Mouse (Mus musculus): ENCODE measurements around the gene Eps15l1.

Eps15l1 gene

GRCm38 (mm10) chr8:72413839-72414238 is 7.4 kb downstream of the Eps15l1 start:
- no peak for DNase-seq (ENCODE audit: low spot score in 2 of 2)

DNA sequence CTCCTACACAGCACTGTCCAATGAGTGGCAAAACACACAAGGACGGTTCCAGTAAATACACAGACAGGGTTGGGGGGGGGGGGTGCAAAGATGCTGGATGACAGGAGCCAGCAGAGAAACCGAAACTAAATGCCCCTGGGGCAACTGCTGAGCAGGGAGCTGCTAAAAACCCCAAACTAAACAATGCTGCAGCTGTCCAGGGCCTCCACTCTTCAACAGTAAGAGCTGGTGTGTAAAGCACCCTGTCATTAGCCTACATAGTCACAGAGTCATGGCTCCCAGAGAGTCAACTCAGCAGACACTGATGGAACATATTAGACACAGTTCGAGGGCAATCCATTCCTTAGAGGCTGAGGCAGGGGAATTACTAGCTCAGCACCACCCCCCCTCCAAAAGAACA is 11.8 kb downstream of the Eps15l1 start:
- DNase-seq (ENCODE audit: low spot score in 2 of 2) = no peak

DNA sequence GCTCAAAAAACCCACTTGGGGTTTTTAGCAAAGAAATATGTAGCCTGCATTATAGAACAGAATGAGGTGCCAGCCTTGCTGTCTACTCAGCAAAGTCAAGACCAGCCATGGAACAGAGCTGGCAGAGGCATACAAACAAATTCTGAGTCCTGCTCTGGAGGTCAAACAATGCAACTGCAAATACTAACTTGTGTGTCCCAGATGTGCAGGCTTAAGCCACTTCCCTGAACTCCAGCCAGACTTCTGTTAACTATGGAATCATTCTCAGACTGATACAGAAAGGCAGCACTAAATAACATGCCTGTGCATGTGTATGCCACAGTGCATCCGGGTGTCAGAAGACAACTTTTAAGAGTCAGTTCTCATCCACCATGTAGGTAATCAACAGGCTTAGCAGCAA is 13.4 kb downstream of the Eps15l1 start:
- DNase-seq (ENCODE audit: low spot score in 2 of 2) = no peak

- DNase-seq (ENCODE audit: low spot score in 2 of 2) = no peak
These were observed 18.3 kb downstream of the Eps15l1 start for GRCm38 (mm10) chr8:72402981-72403380.

DNA sequence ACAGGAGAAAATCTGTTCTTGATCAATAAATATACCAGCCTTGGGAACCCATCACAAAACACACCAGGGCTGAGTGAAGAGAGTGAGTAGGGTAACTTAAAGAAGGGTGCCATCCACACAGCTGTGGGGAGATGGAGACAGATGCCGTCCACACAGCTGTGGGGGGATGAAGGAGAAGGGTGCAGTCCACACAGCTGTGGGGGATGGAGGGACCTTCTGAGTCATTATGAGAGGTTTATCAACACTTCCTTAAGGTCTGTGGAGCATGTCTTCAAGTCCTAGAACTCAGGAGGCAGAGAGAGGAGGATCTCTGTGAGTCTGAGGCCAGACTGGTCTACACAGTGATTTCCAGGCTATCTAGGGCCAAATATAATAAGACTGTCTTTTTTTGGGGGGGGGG is 19.9 kb downstream of the Eps15l1 start:
- DNase-seq (ENCODE audit: low spot score in 2 of 2) = no peak

GRCm38 (mm10) chr8:72385737-72386136 is 35.5 kb downstream of the Eps15l1 start:
- no peak for DNase-seq (ENCODE audit: low spot score in 2 of 2)

DNA sequence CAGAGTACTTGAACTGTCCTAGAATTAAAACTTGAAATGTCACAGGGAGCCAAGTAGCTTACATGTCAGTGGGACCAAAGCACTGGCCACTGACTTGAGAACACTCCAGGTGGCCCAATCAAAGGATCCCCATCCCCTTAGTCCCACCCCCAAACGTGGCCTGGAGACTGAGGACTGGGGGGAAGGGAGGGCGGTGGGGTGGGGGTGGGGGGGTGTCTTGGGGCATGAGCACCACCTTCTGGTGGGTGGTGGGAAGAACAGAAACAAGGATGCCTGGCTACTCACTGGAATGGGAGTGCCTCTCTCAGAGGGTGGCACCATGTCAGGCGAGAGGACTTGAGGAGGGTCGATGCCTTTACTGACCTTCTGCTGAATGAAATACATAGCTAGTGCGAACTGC is 38.9 kb downstream of the Eps15l1 start:
- DNase-seq (ENCODE audit: low spot score in 2 of 2) = no peak

DNA sequence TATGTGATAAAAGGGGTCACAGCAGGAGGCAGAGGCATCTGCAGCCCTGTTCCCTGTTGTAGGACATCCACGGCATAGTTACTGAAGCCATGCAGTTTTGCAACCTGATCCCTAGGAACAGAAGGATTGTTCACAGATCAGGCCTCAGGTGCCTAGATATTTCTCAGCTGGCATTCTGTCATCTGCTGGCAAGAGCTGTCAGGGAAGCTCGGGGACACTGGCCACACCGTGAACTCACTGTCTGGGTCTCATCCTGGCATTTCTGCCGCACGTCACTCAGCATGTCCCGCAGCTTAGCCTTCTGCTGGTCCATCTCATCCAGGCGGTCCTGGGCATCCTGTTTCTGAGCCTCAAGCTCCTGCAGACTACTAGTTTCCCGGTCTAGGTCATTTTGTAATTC is 40.6 kb downstream of the Eps15l1 start:
- DNase-seq (ENCODE audit: low spot score in 2 of 2) = no peak

- DNase-seq (ENCODE audit: low spot score in 2 of 2) = no peak
These were observed 44.4 kb downstream of the Eps15l1 start for GRCm38 (mm10) chr8:72376900-72377299.

DNA sequence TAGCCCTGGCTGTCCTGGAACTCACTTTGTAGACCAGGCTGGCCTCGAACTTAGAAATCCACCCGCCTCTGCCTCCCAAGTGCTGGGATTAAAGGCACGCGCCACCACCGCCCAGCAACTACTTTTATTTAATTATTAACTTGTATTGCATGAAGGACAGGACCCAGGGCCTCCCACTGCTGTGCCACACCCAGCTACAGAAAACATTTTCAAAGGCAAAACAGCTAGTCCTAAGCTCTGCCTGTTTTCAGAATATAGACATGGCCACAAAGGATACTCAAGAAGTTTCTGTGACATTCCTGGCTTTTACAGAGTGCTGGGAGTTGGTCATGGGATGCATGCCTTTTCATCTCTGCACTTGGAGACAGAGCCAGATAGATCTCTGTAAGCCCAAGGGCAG is 45.0 kb downstream of the Eps15l1 start:
- no peak for DNase-seq (ENCODE audit: low spot score in 2 of 2)

GRCm38 (mm10) chr8:72375161-72375560 is 46.1 kb downstream of the Eps15l1 start:
- no peak for DNase-seq (ENCODE audit: low spot score in 2 of 2)

DNA sequence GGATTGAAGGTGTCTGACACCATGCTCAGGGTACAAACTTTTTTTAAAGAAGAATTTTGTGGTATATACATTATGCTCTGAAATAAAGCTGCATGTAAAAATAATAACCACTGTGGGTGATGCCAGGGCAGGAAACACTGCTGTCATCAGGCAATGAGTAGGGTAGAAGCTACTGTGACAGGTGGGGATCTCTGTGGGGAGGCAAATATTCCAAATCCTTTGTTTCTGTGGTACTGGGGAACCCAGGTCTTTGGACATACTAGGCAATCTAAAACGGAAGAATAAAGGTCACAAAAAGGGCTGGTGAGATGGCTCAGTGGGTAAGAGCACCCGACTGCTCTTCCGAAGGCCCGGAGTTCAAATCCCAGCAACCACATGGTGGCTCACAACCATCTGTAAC is 48.9 kb downstream of the Eps15l1 start:
- no peak for DNase-seq (ENCODE audit: low spot score in 2 of 2)

DNA sequence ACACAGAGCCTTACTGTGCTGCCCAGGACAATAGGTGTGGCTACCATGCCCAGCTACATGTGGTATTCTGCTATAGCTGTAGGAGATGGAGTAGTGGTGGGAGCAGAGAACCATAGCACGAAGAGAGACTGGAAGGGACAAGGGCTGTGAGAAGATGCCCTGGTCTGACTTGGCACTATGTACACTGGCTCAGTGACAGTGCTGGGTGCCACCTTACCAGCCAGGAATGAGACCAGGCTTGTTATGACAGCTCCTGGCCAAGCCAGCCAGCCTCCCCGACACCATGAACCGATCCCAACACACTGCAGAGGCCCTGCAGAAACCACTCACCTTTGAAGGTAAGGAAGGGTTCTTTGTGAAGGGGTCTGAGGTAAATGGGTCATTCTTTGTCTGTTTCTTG is 49.9 kb downstream of the Eps15l1 start:
- no peak for DNase-seq (ENCODE audit: low spot score in 2 of 2)

DNA sequence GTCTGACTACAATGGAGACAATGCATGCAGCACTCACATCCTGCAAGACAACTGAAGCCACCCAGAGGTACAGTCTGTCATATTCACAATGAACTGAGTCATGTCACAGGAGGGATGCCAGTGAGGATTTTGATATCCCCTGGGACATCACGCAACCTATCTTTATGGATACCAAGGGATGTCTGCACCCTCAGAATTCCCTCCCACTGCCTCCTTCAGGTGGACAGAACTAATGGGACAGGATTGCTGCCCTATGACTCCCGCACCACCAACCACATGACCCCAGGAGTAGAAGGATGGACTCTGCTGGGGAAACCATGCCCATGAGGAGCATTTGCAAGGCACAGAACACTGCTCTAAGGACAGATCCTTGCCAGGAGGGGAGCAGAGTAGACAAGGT is 54.8 kb downstream of the Eps15l1 start:
- DNase-seq (ENCODE audit: low spot score in 2 of 2) = no peak

DNA sequence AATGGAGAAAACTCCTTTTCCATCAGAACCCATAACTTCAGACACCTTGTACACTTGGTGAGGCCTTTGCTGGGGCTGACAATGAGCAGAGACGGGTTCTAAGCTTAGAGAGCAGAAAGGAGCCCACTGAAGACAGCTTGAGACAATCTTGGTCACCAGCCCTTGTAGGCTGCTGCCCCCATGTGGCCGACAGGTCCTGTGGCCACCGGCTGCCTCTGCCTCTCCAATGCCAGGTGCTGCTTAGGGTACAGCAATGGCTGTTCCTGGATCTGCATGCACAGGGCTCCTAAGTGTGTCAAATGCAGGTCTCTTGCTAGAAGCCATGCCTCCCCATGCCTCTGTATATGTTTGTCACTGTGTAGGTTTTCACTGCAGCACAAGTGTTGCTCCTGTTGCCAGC is 55.4 kb downstream of the Eps15l1 start:
- peak; percentile 77 to 81 for DNase-seq (ENCODE audit: low spot score in 2 of 2)

DNA sequence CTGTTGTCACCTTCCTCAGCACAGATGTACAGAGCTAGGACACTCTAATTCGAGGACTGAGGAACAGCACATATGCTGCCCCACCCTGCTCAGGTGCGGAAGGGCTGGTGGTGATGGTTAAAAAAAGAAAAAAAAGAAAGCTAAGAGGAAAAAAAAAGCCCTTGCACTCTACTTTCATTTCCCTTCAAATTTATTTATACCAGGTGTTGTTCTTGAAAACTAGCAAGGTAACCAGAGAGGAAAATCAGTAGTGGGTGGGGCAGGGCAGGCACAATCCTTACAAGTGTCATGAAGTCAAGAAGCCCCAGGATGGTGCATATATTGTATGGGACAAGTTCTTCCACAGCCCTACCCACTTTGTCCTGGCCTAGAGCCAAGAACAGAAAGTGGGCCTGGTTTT is 56.2 kb downstream of the Eps15l1 start:
- no peak for DNase-seq (ENCODE audit: low spot score in 2 of 2)

GRCm38 (mm10) chr8:72363457-72363856 is 57.8 kb downstream of the Eps15l1 start:
- no peak for DNase-seq (ENCODE audit: low spot score in 2 of 2)

DNA sequence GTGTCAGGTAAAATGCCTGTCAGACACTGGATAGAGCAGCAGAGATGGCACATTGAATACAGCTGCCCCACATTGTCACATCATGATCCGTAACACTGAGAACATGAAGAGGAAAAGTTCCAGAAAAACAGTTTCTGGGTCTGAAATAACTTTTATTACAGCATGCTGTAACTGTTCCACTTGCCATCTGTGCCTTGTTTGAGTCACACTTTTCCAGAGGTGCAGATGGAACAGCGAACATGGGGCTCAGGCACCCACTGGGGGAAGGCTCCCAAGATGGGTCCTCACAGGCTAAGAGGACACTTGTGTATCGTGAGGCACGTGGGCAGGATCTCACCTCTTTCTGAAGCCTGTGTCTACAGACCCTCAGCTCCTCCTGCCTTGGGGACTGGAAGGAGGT is 58.5 kb downstream of the Eps15l1 start:
- DNase-seq (ENCODE audit: low spot score in 2 of 2) = peak in 1 of 2 experiments; percentile 34

DNA sequence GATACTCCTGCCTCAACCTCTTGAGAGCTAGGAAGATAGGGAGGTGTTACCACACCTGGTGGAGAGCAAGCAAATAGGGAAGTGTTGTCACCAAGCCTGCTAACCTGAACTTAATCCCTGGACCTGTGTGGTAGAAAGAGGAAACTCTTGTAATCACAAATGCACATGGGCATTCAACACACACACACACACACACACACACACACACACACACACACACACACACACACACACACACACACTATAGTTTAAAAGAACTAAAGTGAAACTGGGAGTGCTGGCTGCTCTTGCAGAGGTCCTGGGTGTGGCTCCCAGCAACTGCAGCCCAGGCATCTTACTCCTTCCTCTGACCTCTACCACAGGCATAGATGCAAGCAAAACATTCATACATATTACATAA is 61.1 kb downstream of the Eps15l1 start:
- DNase-seq (ENCODE audit: low spot score in 2 of 2) = no peak

DNA sequence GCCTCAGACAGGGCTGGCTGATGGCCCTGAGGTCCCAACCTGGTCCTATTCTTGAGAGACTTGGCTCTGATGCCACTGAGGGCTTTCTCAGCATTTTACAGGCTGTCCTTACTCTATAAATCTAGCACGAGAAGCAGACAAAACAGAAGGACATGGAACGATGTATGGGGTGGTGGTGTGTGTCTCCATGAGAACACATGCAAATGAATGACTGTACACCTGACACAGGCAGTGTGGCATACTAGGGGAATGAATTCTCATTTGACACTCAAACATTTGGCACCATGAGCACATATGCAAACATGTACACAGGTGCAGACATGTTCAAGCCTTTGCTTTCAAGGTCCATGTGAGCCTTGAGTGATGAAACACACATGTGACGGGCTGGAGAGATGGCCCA is 64.7 kb downstream of the Eps15l1 start:
- DNase-seq (ENCODE audit: low spot score in 2 of 2) = no peak

- DNase-seq (ENCODE audit: low spot score in 2 of 2) = peak in 1 of 2 experiments; percentile 49
These were observed 67.0 kb downstream of the Eps15l1 start for GRCm38 (mm10) chr8:72354272-72354671.

DNA sequence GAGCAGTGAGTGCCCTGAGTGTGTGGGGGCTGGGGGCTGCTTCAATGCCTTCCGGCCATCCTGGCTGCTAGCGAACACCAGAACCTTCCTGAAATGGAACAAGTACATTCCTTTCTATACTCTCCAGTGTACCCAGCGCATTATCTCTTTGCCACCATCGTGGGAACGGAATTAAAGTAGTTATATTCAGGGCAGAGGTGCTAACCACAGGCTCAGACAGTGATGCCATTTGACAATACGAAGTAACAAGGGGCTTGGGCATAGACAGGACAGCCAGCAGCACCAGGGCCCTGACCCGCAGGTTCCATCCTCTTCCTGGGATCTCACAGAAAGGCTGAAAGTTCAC is 67.6 kb downstream of the Eps15l1 start:
- no peak for DNase-seq (ENCODE audit: low spot score in 2 of 2)

DNA sequence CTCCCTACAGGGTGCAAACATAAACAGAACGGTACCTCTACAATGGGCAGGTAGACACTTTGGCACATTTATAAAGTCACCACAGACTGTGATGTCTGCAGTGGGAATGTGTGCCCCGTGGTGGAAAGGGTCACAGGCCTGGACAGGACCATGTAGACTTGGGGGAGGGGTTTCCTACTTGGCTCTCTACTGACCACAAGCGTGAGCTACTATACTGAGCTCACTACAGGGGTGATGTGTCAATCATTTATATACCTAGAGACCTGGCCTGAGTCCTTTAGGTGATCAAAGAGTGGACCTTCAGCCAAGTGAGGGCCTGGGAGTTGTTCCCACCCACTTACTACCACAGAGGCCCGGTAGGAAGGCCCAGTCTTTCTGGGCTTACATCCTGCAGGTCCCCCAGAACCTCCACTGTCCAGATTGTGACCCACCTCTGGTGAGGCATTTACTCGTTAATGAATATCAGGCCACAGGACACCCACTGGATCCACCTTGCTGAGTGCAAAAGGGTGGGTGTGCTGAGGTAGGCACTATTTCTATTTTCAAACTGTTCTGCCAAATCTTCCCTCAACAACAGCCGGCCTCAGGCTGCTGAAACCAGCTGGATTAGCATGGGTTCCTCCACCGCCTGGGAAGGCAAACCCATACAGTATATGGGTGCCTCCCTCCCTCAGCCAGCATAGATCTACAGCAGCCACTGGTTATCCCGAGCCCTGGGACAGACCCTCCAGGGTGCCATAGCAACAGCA is 68.1 kb downstream of the Eps15l1 start:
- no peak for DNase-seq (ENCODE audit: low spot score in 2 of 2)

- no peak for DNase-seq (ENCODE audit: low spot score in 2 of 2)
These were observed 69.8 kb downstream of the Eps15l1 start for GRCm38 (mm10) chr8:72351405-72352005.

Data from right cerebral cortex, adult 2 months (tissue).